Mouse (Mus musculus) spleen, adult 2 months (tissue): ENCODE data around the gene Hoxa3.

Source experiments
- CTCF ChIP-seq: fragments of 200-500 bp; IDR thresholded peaks from 2 replicates; pipeline ENCODE4 v1.5.1; 2011; ENCODE audit warnings: mild to moderate bottlenecking, inconsistent platforms; ENCODE audit not compliant: insufficient read depth, insufficient read length, insufficient replicate concordance; ENCODE audit errors: extremely low read depth
- POLR2A ChIP-seq: fragments of 200-500 bp; IDR thresholded peaks from 2 replicates; pipeline ENCODE4 v1.6.1; 2011; ENCODE audit warnings: low read depth, low read length, inconsistent platforms

DNA sequence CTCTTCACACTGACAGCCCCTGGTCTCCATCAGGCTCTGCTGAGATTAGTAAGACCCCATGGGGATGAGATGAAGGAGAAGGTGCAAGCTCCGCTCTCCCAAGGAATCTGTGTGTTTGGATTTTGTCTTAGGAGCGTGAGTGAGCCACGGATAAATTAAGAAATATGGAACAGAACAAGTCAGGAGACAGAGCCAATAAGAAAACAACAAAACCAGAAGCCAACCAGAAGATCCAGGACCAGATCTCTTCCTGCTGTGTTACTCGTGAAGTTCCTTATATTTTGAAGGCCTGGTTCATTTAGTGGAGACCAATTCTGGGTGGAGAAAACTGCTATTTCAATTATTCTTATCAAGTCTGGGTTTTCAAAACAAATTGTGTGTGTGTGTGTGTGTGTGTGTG lies 61.6 kb downstream of the Hoxa3 start:
- TF ChIP-seq CTCF, result no peak
- TF ChIP-seq POLR2A, result no peak
